Mouse (Mus musculus) ES-E14 (cell line): ENCODE measurements around the gene Igsf8.

Experiments used
- CHD2 ChIP-seq: IDR thresholded peaks from 2 replicates; pipeline ENCODE4 v1.6.1; 2014; ENCODE audit warnings: mild to moderate bottlenecking, low read depth, low read length, inconsistent platforms
- HCFC1 ChIP-seq: IDR thresholded peaks from 2 replicates; pipeline ENCODE4 v1.6.1; 2012; ENCODE audit warnings: low read length, inconsistent platforms, borderline replicate concordance; ENCODE audit not compliant: insufficient read depth
- MAFK ChIP-seq: IDR thresholded peaks from 2 replicates; pipeline ENCODE4 v1.6.1; 2014; ENCODE audit warnings: mild to moderate bottlenecking, low read depth, low read length, inconsistent platforms; ENCODE audit not compliant: insufficient read depth
- ZC3H11A ChIP-seq: IDR thresholded peaks from 2 replicates; pipeline ENCODE4 v1.6.1; 2012; ENCODE audit warnings: low read depth, mild to moderate bottlenecking, inconsistent platforms, low read length, borderline replicate concordance
- ZNF384 ChIP-seq: IDR thresholded peaks from 2 replicates; pipeline ENCODE4 v1.6.1; 2012; ENCODE audit warnings: low read depth, low read length, inconsistent platforms

- no peak for TF ChIP-seq CHD2
- TF ChIP-seq ZC3H11A = no peak
- TF ChIP-seq ZNF384 = no peak
- no peak for TF ChIP-seq MAFK
- no peak for TF ChIP-seq HCFC1
These were observed 79.9 kb downstream of the Igsf8 start for GRCm38 (mm10) chr1:172341386-172341785.
